Comparison of ENCODE assay signal across 13 mouse cellular contexts in the genomic region with DNA sequence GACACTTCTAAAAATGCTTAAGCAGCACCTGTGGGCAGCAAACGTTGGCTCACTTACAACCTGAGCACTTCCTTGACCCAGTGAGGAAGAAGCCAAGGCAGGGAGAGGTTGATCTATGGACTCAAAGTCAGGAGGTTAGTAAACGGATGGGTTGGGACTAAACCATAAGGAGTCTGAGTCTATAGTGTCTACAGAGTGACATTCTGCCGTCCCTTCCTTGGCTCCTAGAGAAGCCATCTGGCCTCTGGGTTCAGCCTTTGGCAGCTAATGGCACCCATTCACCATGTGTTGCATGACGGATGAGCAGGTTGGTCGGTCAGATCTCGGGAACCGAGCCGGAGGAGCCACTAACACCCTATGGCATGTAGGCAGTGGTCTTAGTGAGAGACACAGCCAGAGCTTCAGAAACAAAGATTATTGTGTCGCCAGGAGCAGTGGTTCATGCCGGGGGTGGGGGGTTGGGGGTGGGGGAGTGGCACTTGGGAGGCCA. TPM values are rescaled to one million over a fixed set of nuclear protein-coding genes. Genes with fewer than 3 reads are reported as not detected.
A peak's percentile ranks its signal among the peaks of the same experiment; 100 is the strongest.
DNase-seq lines count a peak whose midpoint lies in the region; ATAC-seq and TF ChIP-seq lines count a peak whose summit lies in the region.
"Had no signal": no experiment of that assay in that cellular context is flagged by ENCODE, and none has a peak within 500 bp of the region (broad histone marks: within the 10 kb centered on the region; RNA-seq: fewer than 3 reads in every experiment).

No protein-coding gene starts in this region.

- ATAC-seq in limb, embryonic 13.5 days (ENCODE audit: low FRiP score, low read depth) = no peak
- ATAC-seq in liver, embryonic 15.5 days (ENCODE audit: insufficient read depth) = no peak
- ATAC-seq in frontal cortex, adult (ENCODE audit: low TSS enrichment) = no peak
- ATAC-seq in forebrain, embryonic 14.5 days = no peak
- ATAC-seq: forebrain, embryonic 16.5 days had no signal

- no peaks in the 10 kb centered on the region for H3K9me3 ChIP-seq in limb, embryonic 13.5 days
- no peaks in the 10 kb centered on the region for H3K9me3 ChIP-seq in limb, embryonic 10.5 days (replicated peaks)
- H3K9me3 ChIP-seq in liver, embryonic 15.5 days (replicated peaks) = no peaks in the 10 kb centered on the region
- no peaks in the 10 kb centered on the region for H3K9me3 ChIP-seq in forebrain, embryonic 14.5 days (replicated peaks; ENCODE audit: control insufficient read depth, low read length)

- no peak overlapping the region for H3K27ac ChIP-seq in limb, embryonic 13.5 days
- H3K27ac ChIP-seq in limb, embryonic 10.5 days = no peak overlapping the region
- peak overlapping the region; percentile 3; the same call in 1 of the 2 replicates for H3K27ac ChIP-seq in cerebellum, adult 2 months (ENCODE audit: insufficient read depth, low read length)
- peak overlapping the region; percentile 76 for H3K27ac ChIP-seq in liver, embryonic 15.5 days (replicated peaks)
- H3K27ac ChIP-seq in forebrain, embryonic 14.5 days (ENCODE audit: low read depth, low read length) = no peak overlapping the region

- peaks cover 32% of the 10 kb centered on the region for H3K4me1 ChIP-seq in limb, embryonic 13.5 days
- peaks cover 34% of the 10 kb centered on the region for H3K4me1 ChIP-seq in limb, embryonic 10.5 days
- peaks cover 50% of the 10 kb centered on the region for H3K4me1 ChIP-seq in cerebellum, adult 2 months (ENCODE audit: control insufficient read depth, insufficient read depth, low read length)
- H3K4me1 ChIP-seq in liver, embryonic 15.5 days (replicated peaks) = peaks cover 34% of the 10 kb centered on the region
- peaks cover 8% of the 10 kb centered on the region for H3K4me1 ChIP-seq in forebrain, embryonic 14.5 days (ENCODE audit: control insufficient read depth, insufficient read depth, low read length)

- no peak for TF ChIP-seq POLR2A in cerebellum, adult 2 months (IDR thresholded peaks at IDR 0.05; ENCODE audit: borderline replicate concordance, insufficient read depth, low read length)

- H3K4me2 ChIP-seq in limb, embryonic 13.5 days (replicated peaks) = no peak overlapping the region
- H3K4me2 ChIP-seq in liver, embryonic 15.5 days = no peak overlapping the region
- H3K4me2 ChIP-seq in forebrain, embryonic 14.5 days (ENCODE audit: low read length) = no peak overlapping the region

- peaks cover 6% of the 10 kb centered on the region; the same call in 1 of the 2 replicates for H3K27me3 ChIP-seq in limb, embryonic 13.5 days
- H3K27me3 ChIP-seq in limb, embryonic 10.5 days (ENCODE audit: low read depth, poor library complexity, severe bottlenecking) = peaks cover 21% of the 10 kb centered on the region
- H3K27me3 ChIP-seq in cerebellum, adult 2 months (ENCODE audit: control insufficient read depth, insufficient read depth, low read length) = no peaks in the 10 kb centered on the region
- no peaks in the 10 kb centered on the region; the same call in 1 of the 2 replicates for H3K27me3 ChIP-seq in liver, embryonic 15.5 days
- H3K27me3 ChIP-seq in forebrain, embryonic 14.5 days (replicated peaks; ENCODE audit: control insufficient read depth, insufficient read depth, low read length) = no peaks in the 10 kb centered on the region

- 72% methylated on average over 10 of the region's 10 CpGs for WGBS in limb, embryonic 13.5 days
- WGBS in limb, embryonic 10.5 days = 70% methylated on average over 10 of the region's 10 CpGs
- 11% methylated on average over 10 of the region's 10 CpGs for WGBS in cerebellum, adult 2 months
- WGBS in liver, embryonic 15.5 days (ENCODE audit: insufficient replicate concordance) = 68% methylated on average over 10 of the region's 10 CpGs
- WGBS in forebrain, embryonic 14.5 days = 77% methylated on average over 10 of the region's 10 CpGs

- H3K9ac ChIP-seq in limb, embryonic 13.5 days = peak overlapping the region; percentile 39; the same call in 1 of the 2 replicates
- H3K9ac ChIP-seq in liver, embryonic 15.5 days = no peak overlapping the region
- no peak overlapping the region for H3K9ac ChIP-seq in forebrain, embryonic 14.5 days (ENCODE audit: low read length)

- no peaks in the 10 kb centered on the region for H3K36me3 ChIP-seq in limb, embryonic 13.5 days
- no peaks in the 10 kb centered on the region for H3K36me3 ChIP-seq in limb, embryonic 10.5 days
- no peaks in the 10 kb centered on the region for H3K36me3 ChIP-seq in liver, embryonic 15.5 days (replicated peaks)
- no peaks in the 10 kb centered on the region for H3K36me3 ChIP-seq in forebrain, embryonic 14.5 days (ENCODE audit: control insufficient read depth, insufficient read depth, low read length)

- no peak for DNase-seq in limb, embryonic 10.5 days (ENCODE audit: low spot score)
- peak; percentile 74 to 89 for DNase-seq in cerebellum, adult 2 months
- DNase-seq in cerebellum, postnatal 14 days = peak; percentile 82 to 87
- no peak for DNase-seq in forebrain, embryonic 14.5 days (ENCODE audit: low spot score)
- DNase-seq: adrenal gland, postnatal 36 days; heart, postnatal 14 days; kidney, postnatal 4 days; retina, postnatal 1 day had no signal

- no peak for TF ChIP-seq CTCF in cerebellum, adult 2 months (IDR thresholded peaks at IDR 0.05; ENCODE audit: borderline replicate concordance, insufficient read depth, low read depth, low read length)

- no peak overlapping the region for H3K4me3 ChIP-seq in limb, embryonic 13.5 days
- H3K4me3 ChIP-seq in limb, embryonic 10.5 days = no peak overlapping the region
- H3K4me3 ChIP-seq in cerebellum, adult 2 months (replicated peaks; ENCODE audit: insufficient read depth, low read depth, low read length) = no peak overlapping the region
- H3K4me3 ChIP-seq in liver, embryonic 15.5 days (replicated peaks) = no peak overlapping the region
- no peak overlapping the region for H3K4me3 ChIP-seq in forebrain, embryonic 14.5 days (ENCODE audit: low read depth, low read length)
- H3K4me3 ChIP-seq: myocyte had no signal

RNA-seq across cellular contexts. Expression of a gene that starts 2.2 kb away (rescaled TPM):
- 32.2 and 34.6 TPM in 2 replicates for polyA plus RNA-seq in limb, embryonic 13.5 days (2015; fragmentation: Nextera tagmentation; extraction: Ambion mirVana)
- 10.9 and 14.6 TPM in 2 replicates for polyA plus RNA-seq in limb, embryonic 10.5 days (2016; fragmentation: Nextera tagmentation; extraction: Ambion mirVana)
- 3.1 and 3.5 TPM in 2 replicates for polyA plus RNA-seq in cerebellum, adult 2 months (2012; rRNA removed)
- polyA plus RNA-seq in liver, embryonic 15.5 days (2015; fragmentation: Nextera tagmentation; extraction: Ambion mirVana) = 3.8 and 4.4 TPM in 2 replicates
- polyA plus RNA-seq in forebrain, embryonic 14.5 days (2014; fragmentation: Nextera tagmentation; extraction: Ambion mirVana) = 7.8 and 8.6 TPM in 2 replicates

RNA-seq across cellular contexts. Expression of a gene that starts 11.1 kb away (rescaled TPM):
- not detected in 2 replicates for polyA plus RNA-seq in limb, embryonic 13.5 days (2015; fragmentation: Nextera tagmentation; extraction: Ambion mirVana)
- polyA plus RNA-seq in limb, embryonic 10.5 days (2016; fragmentation: Nextera tagmentation; extraction: Ambion mirVana) = not detected in 2 replicates
- polyA plus RNA-seq in cerebellum, adult 2 months (2012; rRNA removed) = 9.8 and 12.1 TPM in 2 replicates
- not detected in 2 replicates for polyA plus RNA-seq in liver, embryonic 15.5 days (2015; fragmentation: Nextera tagmentation; extraction: Ambion mirVana)
- 0.64 and 0.91 TPM in 2 replicates for polyA plus RNA-seq in forebrain, embryonic 14.5 days (2014; fragmentation: Nextera tagmentation; extraction: Ambion mirVana)
- polyA plus RNA-seq: myocyte had no signal

RNA-seq across cellular contexts. Expression of a gene that starts 38.3 kb away (rescaled TPM):
- polyA plus RNA-seq in limb, embryonic 13.5 days (2015; fragmentation: Nextera tagmentation; extraction: Ambion mirVana) = 0.22 and 0.24 TPM in 2 replicates
- 0.04 TPM in 1 of 2 replicates, not detected in the other for polyA plus RNA-seq in limb, embryonic 10.5 days (2016; fragmentation: Nextera tagmentation; extraction: Ambion mirVana)
- polyA plus RNA-seq in cerebellum, adult 2 months (2012; rRNA removed) = 0.10 and 0.25 TPM in 2 replicates
- polyA plus RNA-seq in liver, embryonic 15.5 days (2015; fragmentation: Nextera tagmentation; extraction: Ambion mirVana) = 0.58 and 1.1 TPM in 2 replicates
- 0.05 TPM in 1 of 2 replicates, not detected in the other for polyA plus RNA-seq in forebrain, embryonic 14.5 days (2014; fragmentation: Nextera tagmentation; extraction: Ambion mirVana)
- polyA plus RNA-seq: forebrain, embryonic 16.5 days had no signal

RNA-seq across cellular contexts. Expression of a gene that starts 39.2 kb away (rescaled TPM):
- polyA plus RNA-seq in limb, embryonic 13.5 days (2015; fragmentation: Nextera tagmentation; extraction: Ambion mirVana) = 11.3 and 12.5 TPM in 2 replicates
- polyA plus RNA-seq in limb, embryonic 10.5 days (2016; fragmentation: Nextera tagmentation; extraction: Ambion mirVana) = 4.3 and 4.4 TPM in 2 replicates
- 1.4 and 1.8 TPM in 2 replicates for polyA plus RNA-seq in cerebellum, adult 2 months (2012; rRNA removed)
- polyA plus RNA-seq in liver, embryonic 15.5 days (2015; fragmentation: Nextera tagmentation; extraction: Ambion mirVana) = 123 and 130 TPM in 2 replicates
- 3.5 and 5.9 TPM in 2 replicates for polyA plus RNA-seq in forebrain, embryonic 14.5 days (2014; fragmentation: Nextera tagmentation; extraction: Ambion mirVana)
- polyA plus RNA-seq: myocyte had no signal

Comparison
In these comparisons a context has a peak if more than half of its experiments do, and no peak if none do; other contexts are left out.
1. H3K27ac ChIP-seq: peak in cerebellum, adult 2 months (single experiment) and liver, embryonic 15.5 days (single experiment); none in limb, embryonic 13.5 days (single experiment), limb, embryonic 10.5 days (single experiment) and forebrain, embryonic 14.5 days (single experiment).
2. DNase-seq: peak in cerebellum, adult 2 months (2 of 2) and cerebellum, postnatal 14 days (2 of 2); none in limb, embryonic 10.5 days (single experiment) and forebrain, embryonic 14.5 days (single experiment).